Mouse (Mus musculus) cortical plate, adult 2 months (tissue): ENCODE data around the gene 2900026A02Rik. TPM values are rescaled to one million over a fixed set of nuclear protein-coding genes. Genes with fewer than 3 reads are reported as not detected.

ENCODE experiments used
- H3K27ac ChIP-seq: fragments of 200-500 bp; 2 replicates; pipeline ENCODE4 v1.5.1; 2012; ENCODE audit warnings: low read length, control low read depth, inconsistent platforms; ENCODE audit not compliant: insufficient read depth
- H3K4me1 ChIP-seq: fragments of 200-500 bp; 2 replicates; pipeline ENCODE4 v1.6.1; 2011; ENCODE audit warnings: low read length; ENCODE audit not compliant: control insufficient read depth, insufficient read depth
- H3K4me3 ChIP-seq: fragments of 200-500 bp; 2 replicates; pipeline ENCODE4 v1.5.1; 2011; ENCODE audit warnings: mild to moderate bottlenecking, low read length, control low read depth; ENCODE audit not compliant: insufficient read depth
- CTCF ChIP-seq: fragments of 200-500 bp; IDR thresholded peaks from 2 replicates; pipeline ENCODE4 v1.5.1; 2011; ENCODE audit warnings: mild to moderate bottlenecking, control low read depth, low read length; ENCODE audit not compliant: insufficient read depth; ENCODE audit errors: extremely low read depth
- POLR2A ChIP-seq: fragments of 200-500 bp; IDR thresholded peaks from 2 replicates; pipeline ENCODE4 v1.6.1; 2011; ENCODE audit warnings: mild to moderate bottlenecking, low read length, control low read depth; ENCODE audit not compliant: insufficient read depth; ENCODE audit errors: extremely low read depth
- polyA plus RNA-seq: library from polyadenylated mRNA; depleted of rRNA; stranded (reverse); fragments of >200 nt; gene quantifications from 2 replicates; pipeline ENCODE4 v1.2.3, GENCODE M21; 2012; rRNA removed

2900026A02Rik gene
- polyA plus RNA-seq, 1 experiment, result 25.4 TPM

DNA sequence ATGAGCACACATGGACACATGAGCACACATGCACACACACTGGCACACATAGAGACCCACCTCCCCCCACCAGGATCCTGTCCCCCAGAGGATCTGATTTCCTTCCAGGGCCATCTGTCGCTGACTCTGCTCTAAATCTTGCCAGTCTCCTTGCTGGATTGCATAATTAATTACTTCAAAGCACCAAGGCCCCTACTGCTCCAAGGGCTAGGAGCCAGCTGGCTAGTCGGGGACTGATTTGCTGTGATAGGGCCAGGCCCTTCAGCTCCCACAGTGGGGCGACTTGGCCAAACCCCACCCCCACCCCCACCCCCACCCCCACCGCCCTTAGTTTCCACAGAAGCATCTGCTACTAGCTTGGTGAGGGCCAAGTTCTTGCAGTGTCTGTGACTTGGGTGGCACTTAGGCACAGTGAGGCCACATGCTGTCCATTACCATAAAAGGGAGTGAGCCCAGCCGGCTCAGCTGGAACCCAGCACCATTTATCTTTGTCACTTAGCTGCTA lies 179.4 kb downstream of the 2900026A02Rik start:
- Histone ChIP-seq H3K4me3 (no peak overlapping the region), H3K27ac (no peak overlapping the region), H3K4me1 (peaks cover 6% of the 10 kb centered on the region)
- TF ChIP-seq POLR2A (no peak), CTCF (no peak)

GRCm38 (mm10) chr5:113040776-113041175 lies 180.3 kb downstream of the 2900026A02Rik start:
- H3K27ac ChIP-seq, result no peak overlapping the region
- TF ChIP-seq CTCF (no peak), POLR2A (no peak)
- peaks cover 6% of the 10 kb centered on the region for H3K4me1 ChIP-seq
- H3K4me3 ChIP-seq, result no peak overlapping the region

DNA sequence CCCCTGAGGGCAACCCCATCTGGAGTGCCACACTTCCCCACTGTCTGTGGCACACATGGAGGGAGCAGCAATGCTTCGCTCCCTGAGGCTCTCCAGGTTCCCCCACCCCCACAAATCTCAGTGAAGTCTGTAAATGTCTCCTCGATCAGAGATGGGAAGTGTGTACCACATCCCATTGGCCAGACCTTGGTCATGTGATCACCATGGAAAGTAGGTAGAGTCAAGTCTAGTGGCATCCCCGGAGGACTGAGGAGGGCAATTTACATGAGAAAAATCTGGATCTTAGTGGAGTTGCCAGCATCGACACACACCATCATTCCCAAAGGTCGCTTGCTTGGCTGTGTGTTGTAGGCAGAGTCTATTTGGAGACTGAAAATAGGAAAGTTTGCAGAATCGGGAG lies 182.4 kb downstream of the 2900026A02Rik start:
- Histone ChIP-seq H3K27ac (no peak overlapping the region), H3K4me3 (no peak overlapping the region), H3K4me1 (peaks cover 10% of the 10 kb centered on the region)
- no peak for TF ChIP-seq POLR2A
- no peak for TF ChIP-seq CTCF

Other genes starting within 250 kb of the 2900026A02Rik start
- 51.1 and 54.1 TPM in 2 replicates for gene Grk3, start 205.4 kb downstream of the 2900026A02Rik start, polyA plus RNA-seq
- gene Crybb2, start 151.1 kb downstream of the 2900026A02Rik start, polyA plus RNA-seq, result not detected in 2 replicates
- 4.6 and 5.7 TPM in 2 replicates for gene Crybb3, start 139.7 kb downstream of the 2900026A02Rik start, polyA plus RNA-seq
- gene Tmem211, start 5.7 kb upstream of the 2900026A02Rik start, polyA plus RNA-seq, result not detected in 2 replicates
- 57.3 and 58.1 TPM in 2 replicates for gene Sgsm1, start 89.5 kb upstream of the 2900026A02Rik start, polyA plus RNA-seq
- gene Aym1, start 136.1 kb upstream of the 2900026A02Rik start, polyA plus RNA-seq, result 0.25 and 0.32 TPM in 2 replicates